Mouse (Mus musculus): ENCODE measurements around the gene Shbg.

Gene Shbg

GRCm38 (mm10) chr11:69565131-69565530 is 52.6 kb downstream of the Shbg start:
- no peak for DNase-seq (ENCODE audit: low read depth, low spot score)

All from A20 (cell line).